Mouse (Mus musculus) C2C12 (cell line): Measurements from ENCODE around the gene Dach2.

Experiments used
- CEBPB ChIP-seq: IDR thresholded peaks from one replicate; pipeline ENCODE4 v1.6.1; 2011; ENCODE audit warnings: low read depth, mild to moderate bottlenecking, control low read depth, moderate library complexity
- CTCF ChIP-seq: IDR thresholded peaks from one replicate; pipeline ENCODE4 v1.5.1; 2011; ENCODE audit not compliant: control insufficient read depth, insufficient read depth, insufficient read length
- FOSL1 ChIP-seq: IDR thresholded peaks from one replicate; pipeline ENCODE4 v1.8.0; 2011; ENCODE audit warnings: mild to moderate bottlenecking, low read length; ENCODE audit not compliant: poor library complexity, insufficient read depth, severe bottlenecking
- MAX ChIP-seq: IDR thresholded peaks from one replicate; pipeline ENCODE4 v1.6.1; 2011; ENCODE audit warnings: mild to moderate bottlenecking, control low read depth
- MYOD1 ChIP-seq: IDR thresholded peaks from one replicate; pipeline ENCODE4 v1.6.1; 2011; ENCODE audit warnings: low read depth; ENCODE audit not compliant: control insufficient read depth, insufficient read length
- MYOG ChIP-seq: IDR thresholded peaks from one replicate; pipeline ENCODE4 v1.6.1; 2011; ENCODE audit not compliant: control insufficient read depth, insufficient read length; ENCODE audit errors: extremely low read depth
- USF1 ChIP-seq: IDR thresholded peaks from one replicate; pipeline ENCODE4 v1.6.1; 2011; ENCODE audit warnings: low read depth, mild to moderate bottlenecking, control low read depth, moderate library complexity

DNA sequence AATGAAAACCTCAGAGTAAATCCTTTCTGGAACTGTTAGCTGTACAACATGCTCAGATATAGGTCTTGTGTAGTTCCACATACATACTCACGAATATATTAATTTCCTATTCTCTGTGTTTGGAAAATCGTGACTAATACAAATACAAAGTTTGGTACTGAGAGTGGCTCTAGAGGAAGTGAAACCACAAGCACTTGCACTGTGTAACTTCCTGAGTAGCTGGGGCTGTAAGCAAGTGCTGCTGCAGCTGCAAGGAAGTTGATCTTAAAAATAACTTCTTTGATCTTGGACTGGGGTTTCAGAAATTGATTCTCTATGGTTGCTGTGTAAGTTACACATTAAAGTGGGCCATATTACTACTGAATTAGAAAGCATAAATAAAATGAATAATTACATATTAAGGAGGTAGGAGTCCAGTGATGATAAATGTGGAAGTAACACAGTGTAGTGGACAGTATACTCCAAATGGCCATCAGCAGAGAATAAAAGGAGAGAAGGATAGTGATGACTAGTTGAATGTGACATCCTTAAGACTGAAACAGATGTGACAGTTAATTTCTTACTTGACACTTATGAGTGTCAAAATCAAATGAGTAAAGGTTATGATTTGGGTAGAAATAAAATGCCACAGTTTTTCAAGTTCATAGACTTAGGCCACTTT lies 570.7 kb downstream of the Dach2 start:
- no peak for TF ChIP-seq MYOD1
- no peak for TF ChIP-seq CTCF
- no peak for TF ChIP-seq MAX
- TF ChIP-seq FOSL1: no peak
- no peak for TF ChIP-seq CEBPB
- no peak for TF ChIP-seq MYOG
- no peak for TF ChIP-seq USF1
